Mouse (Mus musculus) heart, postnatal 10 days (tissue): ENCODE data around the gene Nubp1. TPM values are rescaled to one million over a fixed set of nuclear protein-coding genes. Genes with fewer than 3 reads are reported as not detected.

Experiments
- DNase-seq, 2 experiments: peaks; one replicate each; pipeline ENCODE4 v3.0.0; 2021
- intact Hi-C: fragments of 180-260 bp; cut with DNase I; formaldehyde crosslinking; loops from one replicate; pipeline ENCODE4 v1.15.1; 2025
- total RNA-seq, 2 experiments: library from RNA; stranded (reverse); gene quantifications; 2 replicates each; pipeline ENCODE4 v1.2.3; 2021

Nubp1 gene
- total RNA-seq, 2 experiments from 2014 or later = 10.6 to 10.8 TPM

- intact Hi-C loops = loop anchor here (2.0 kb wide), 1 partner anchor 105 kb away; no protein-coding TSS in a partner anchor
- peak; percentile 23 to 50 for DNase-seq
Observed at GRCm38 (mm10) chr16:10415976-10416375, 4.2 kb downstream of the Nubp1 start.

GRCm38 (mm10) chr16:10416866-10417265 lies 5.1 kb downstream of the Nubp1 start:
- DNase-seq = no peak
- intact Hi-C loops = loop anchor here (2.0 kb wide), 1 partner anchor 104 kb away; no protein-coding TSS in a partner anchor

- no peak for DNase-seq
- intact Hi-C loops = loop anchor here (2.0 kb wide), 1 partner anchor 103 kb away; no protein-coding TSS in a partner anchor
Observed at GRCm38 (mm10) chr16:10417723-10418259, 6.0 kb downstream of the Nubp1 start.

- intact Hi-C loops = no loop called here
- DNase-seq = no peak
Observed at GRCm38 (mm10) chr16:10420447-10421054, 8.8 kb downstream of the Nubp1 start.

- intact Hi-C loops = no loop called here
- DNase-seq = no peak
Observed at GRCm38 (mm10) chr16:10431911-10432310, 20.2 kb downstream of the Nubp1 start.

GRCm38 (mm10) chr16:10432387-10432786 lies 20.6 kb downstream of the Nubp1 start:
- intact Hi-C loops = no loop called here
- DNase-seq = no peak

- no peak for DNase-seq
- intact Hi-C loops = no loop called here
Observed at GRCm38 (mm10) chr16:10433344-10433743, 21.6 kb downstream of the Nubp1 start.

GRCm38 (mm10) chr16:10436166-10436565 lies 24.4 kb downstream of the Nubp1 start:
- intact Hi-C loops = no loop called here
- no peak for DNase-seq

- intact Hi-C loops = no loop called here
- no peak for DNase-seq
Observed at GRCm38 (mm10) chr16:10438055-10438454, 26.3 kb downstream of the Nubp1 start.

GRCm38 (mm10) chr16:10441328-10441727 lies 29.6 kb downstream of the Nubp1 start:
- no peak for DNase-seq
- intact Hi-C loops = no loop called here

GRCm38 (mm10) chr16:10441761-10442160 lies 30.0 kb downstream of the Nubp1 start:
- intact Hi-C loops = no loop called here
- no peak for DNase-seq

- no peak for DNase-seq
- intact Hi-C loops = no loop called here
Observed at GRCm38 (mm10) chr16:10443723-10444122, 32.0 kb downstream of the Nubp1 start.

- intact Hi-C loops = no loop called here
- DNase-seq = no peak
Observed at GRCm38 (mm10) chr16:10446573-10447263, 35.0 kb downstream of the Nubp1 start.

GRCm38 (mm10) chr16:10447264-10447594 lies 35.5 kb downstream of the Nubp1 start, which contains the start of gene Tvp23a:
Gene Tvp23a, minus strand, starts transcription at chr16:10447362.
- intact Hi-C loops = no loop called here
- peak; percentile 58 to 62 for DNase-seq

GRCm38 (mm10) chr16:10447781-10448180 lies 36.0 kb downstream of the Nubp1 start:
- no peak for DNase-seq
- intact Hi-C loops = no loop called here

GRCm38 (mm10) chr16:10448931-10449330 lies 37.2 kb downstream of the Nubp1 start:
- no peak for DNase-seq
- intact Hi-C loops = no loop called here

GRCm38 (mm10) chr16:10451906-10452305 lies 40.2 kb downstream of the Nubp1 start:
- intact Hi-C loops = no loop called here
- DNase-seq = no peak

- DNase-seq = peak; percentile 77 to 80
- intact Hi-C loops = no loop called here
Observed at GRCm38 (mm10) chr16:10452445-10452896, 40.7 kb downstream of the Nubp1 start.

- intact Hi-C loops = no loop called here
- DNase-seq = no peak
Observed at GRCm38 (mm10) chr16:10453872-10454582, 42.3 kb downstream of the Nubp1 start.

GRCm38 (mm10) chr16:10454583-10454974 lies 42.8 kb downstream of the Nubp1 start:
- intact Hi-C loops = no loop called here
- DNase-seq = no peak

- intact Hi-C loops = no loop called here
- no peak for DNase-seq
Observed at GRCm38 (mm10) chr16:10460188-10460587, 48.4 kb downstream of the Nubp1 start.
